Mouse (Mus musculus) gonadal fat pad, adult 2 months (tissue): Measurements from ENCODE around the gene Prl8a6. TPM values are rescaled to one million over a fixed set of nuclear protein-coding genes. Genes with fewer than 3 reads are reported as not detected.

Source experiments
- DNase-seq: peaks from one replicate; pipeline ENCODE4 v3.0.0-alpha.2; 2012; ENCODE audit warnings: low read depth
- polyA plus RNA-seq: library from polyadenylated mRNA; depleted of rRNA; stranded (reverse); fragments of >200 nt; gene quantifications from 2 replicates; pipeline ENCODE4 v1.2.3, GENCODE M21; 2012; rRNA removed

The Prl8a6 gene
- not detected in 2 replicates for polyA plus RNA-seq

GRCm38 (mm10) chr13:27438588-27438987 lies at the start of gene Prl8a6:
Gene Prl8a6, minus strand, starts transcription at chr13:27438688.
- DNase-seq = no peak

DNA sequence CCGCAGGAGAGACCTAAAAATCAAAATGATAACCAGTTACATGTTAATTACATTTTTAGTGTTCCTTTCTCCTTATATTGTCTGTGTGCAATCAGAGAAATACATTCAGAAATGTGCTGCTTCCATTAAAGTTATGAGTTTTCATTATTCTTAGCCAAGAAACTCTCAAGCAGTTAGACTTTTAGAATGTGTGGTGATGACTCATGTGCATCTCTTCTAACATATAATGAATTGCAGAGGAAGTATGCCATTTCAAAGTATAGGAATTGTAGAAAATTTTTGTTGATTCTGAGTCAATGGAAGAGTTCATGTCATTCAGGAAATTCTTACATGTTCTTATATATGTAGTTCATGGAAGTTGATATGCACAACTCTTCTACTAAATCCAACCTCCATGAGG lies 5.3 kb downstream of the Prl8a6 start:
- DNase-seq = no peak

GRCm38 (mm10) chr13:27413640-27414039 lies 24.8 kb downstream of the Prl8a6 start:
- no peak for DNase-seq

DNA sequence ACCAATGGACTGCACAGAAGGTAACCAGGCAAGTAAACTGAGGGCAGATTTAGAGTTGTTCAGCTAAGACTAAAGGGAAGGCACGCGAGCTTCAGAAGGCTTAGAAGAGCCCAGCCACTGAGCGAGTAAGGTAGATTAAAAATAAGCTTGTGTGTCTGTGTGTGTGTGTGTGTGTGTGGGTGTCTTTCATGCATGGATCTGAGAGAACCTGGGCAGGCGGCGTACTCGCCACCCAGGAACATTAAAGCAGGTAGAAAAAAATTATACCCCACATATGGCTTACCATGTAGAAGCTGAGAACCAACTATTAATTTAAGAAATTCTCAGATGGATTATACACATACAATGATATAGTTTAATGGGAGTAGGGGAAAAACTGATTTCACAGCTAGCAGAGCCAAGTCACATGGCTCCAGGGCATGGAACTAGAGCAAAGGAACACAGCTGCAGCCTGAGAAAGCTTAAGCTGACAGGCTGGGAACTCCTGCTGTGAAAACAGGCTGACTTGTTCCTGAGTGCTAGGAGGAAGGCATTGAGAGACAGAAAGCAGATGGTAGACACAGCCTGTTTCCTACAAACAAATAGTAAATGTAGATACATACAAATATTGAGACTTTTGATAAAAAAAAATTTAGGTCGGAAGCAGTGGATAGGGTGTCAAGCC lies 39.3 kb downstream of the Prl8a6 start:
- DNase-seq = no peak

- no peak for DNase-seq
These were observed 47.7 kb downstream of the Prl8a6 start, which contains the start of gene Prl2b1 for GRCm38 (mm10) chr13:27390746-27391145. Gene Prl2b1, minus strand, starts transcription at chr13:27390846.

Other genes starting within 250 kb of the Prl8a6 start
- gene Prl3c1, start 242.0 kb downstream of the Prl8a6 start, polyA plus RNA-seq = not detected in 2 replicates
- not detected in 2 replicates for gene Prl3b1, start 196.8 kb downstream of the Prl8a6 start, polyA plus RNA-seq
- not detected in 2 replicates for gene Prl3a1, start 179.3 kb downstream of the Prl8a6 start, polyA plus RNA-seq
- not detected in 2 replicates for gene Prl6a1, start 126.1 kb downstream of the Prl8a6 start, polyA plus RNA-seq
- not detected in 2 replicates for gene Prl8a2, start 93.0 kb downstream of the Prl8a6 start, polyA plus RNA-seq
- not detected in 2 replicates for gene Prl2b1, start 47.8 kb downstream of the Prl8a6 start, polyA plus RNA-seq
- not detected in 2 replicates for gene Prl8a8, start 74.5 kb upstream of the Prl8a6 start, polyA plus RNA-seq
- gene Prl8a9, start 125.9 kb upstream of the Prl8a6 start, polyA plus RNA-seq = not detected in 2 replicates
- gene Prl8a1, start 143.5 kb upstream of the Prl8a6 start, polyA plus RNA-seq = not detected in 2 replicates
- not detected in 2 replicates for gene Prl7b1, start 171.9 kb upstream of the Prl8a6 start, polyA plus RNA-seq
- gene Prl7a1, start 203.8 kb upstream of the Prl8a6 start, polyA plus RNA-seq = not detected in 2 replicates
- gene Prl7a2, start 229.3 kb upstream of the Prl8a6 start, polyA plus RNA-seq = not detected in 2 replicates